Mouse (Mus musculus) midbrain, embryonic 15.5 days (tissue): Measurements from ENCODE around the gene Myh14. TPM values are rescaled to one million over a fixed set of nuclear protein-coding genes. Genes with fewer than 3 reads are reported as not detected.

Experiments
- ATAC-seq: fragments of 200-750 bp; cut with Nextera tagmentation; replicated peaks from 2 replicates; pipeline ENCODE4 v1.8.0; 2017; ENCODE audit warnings: moderate TSS enrichment
- H3K27ac ChIP-seq: fragments of 300-500 bp; sonication (generic); 2 replicates; pipeline ENCODE4 v1.5.1; 2015; ENCODE audit warnings: mild to moderate bottlenecking, inconsistent platforms
- H3K27me3 ChIP-seq: fragments of 300-500 bp; sonication (generic); replicated peaks from 2 replicates; pipeline ENCODE4 v1.6.1; 2015; ENCODE audit warnings: inconsistent platforms
- H3K36me3 ChIP-seq: fragments of 300-500 bp; sonication (generic); replicated peaks from 2 replicates; pipeline ENCODE4 v1.6.1; 2015; ENCODE audit warnings: inconsistent platforms
- H3K4me1 ChIP-seq: fragments of 300-500 bp; sonication (generic); 2 replicates; pipeline ENCODE4 v1.6.1; 2015; ENCODE audit warnings: inconsistent platforms
- H3K4me2 ChIP-seq: fragments of 300-500 bp; sonication (generic); 2 replicates; pipeline ENCODE4 v1.6.1; 2015; ENCODE audit warnings: inconsistent platforms, mild to moderate bottlenecking, moderate library complexity
- H3K4me3 ChIP-seq: fragments of 300-500 bp; sonication (generic); 2 replicates; pipeline ENCODE4 v1.5.1; 2015; ENCODE audit warnings: mild to moderate bottlenecking, inconsistent platforms
- H3K9ac ChIP-seq: fragments of 300-500 bp; sonication (generic); 2 replicates; pipeline ENCODE4 v1.6.1; 2015; ENCODE audit warnings: mild to moderate bottlenecking, inconsistent platforms
- H3K9me3 ChIP-seq: fragments of 300-500 bp; sonication (generic); 2 replicates; pipeline ENCODE4 v1.6.1; 2016; ENCODE audit warnings: inconsistent platforms
- WGBS: fragments of 180-500 bp; shearing (Covaris S2); methylation state at CpG from one replicate; pipeline ENCODE4 v1.1.7; 2015; ENCODE audit warnings: mixed read lengths; 5-methylcytosine and 5-hydroxymethylcytosine counted together
- polyA plus RNA-seq: library from polyadenylated mRNA; unstranded; fragments of >200 nt; fragmentation: Nextera tagmentation; extraction: Ambion mirVana; gene quantifications from 2 replicates; pipeline ENCODE4 v1.2.1, GENCODE M21; 2015

The Myh14 gene
- polyA plus RNA-seq, 1 experiment from 2014 or later: 2.9 TPM

DNA sequence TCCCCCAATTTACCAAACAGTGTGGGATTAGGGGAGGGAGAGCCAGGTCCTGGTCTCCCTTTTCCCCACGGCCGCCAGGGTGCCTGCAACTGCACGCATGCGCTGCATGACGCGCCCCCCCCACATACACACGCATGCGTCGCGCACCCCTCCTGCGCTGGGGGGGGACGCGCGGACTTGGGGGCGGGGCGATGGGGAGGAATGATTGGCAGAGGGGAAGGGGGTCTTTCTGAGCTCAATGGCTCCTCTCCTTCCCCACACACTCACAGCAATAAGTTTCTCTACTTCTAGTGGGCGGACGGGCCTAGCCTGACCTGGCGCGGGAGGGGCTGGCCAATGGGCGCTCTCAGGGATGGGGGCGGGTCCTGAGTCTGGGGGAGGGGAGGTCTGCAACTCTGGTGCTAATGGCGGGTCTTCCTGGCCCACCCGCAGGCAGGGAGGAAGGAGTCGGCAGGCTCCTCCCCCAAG is 66.5 kb downstream of the Myh14 start:
- WGBS: 2% methylated on average over 24 of the region's 25 CpGs
- ATAC-seq: peak; percentile 46
- Histone ChIP-seq H3K9ac (no peak overlapping the region; the same call in 1 of the 2 replicates), H3K27me3 (peaks cover 32% of the 10 kb centered on the region), H3K4me3 (peak overlapping the region; percentile 31), H3K4me2 (peak overlapping the region; percentile 51), H3K4me1 (peaks cover 23% of the 10 kb centered on the region), H3K27ac (no peak overlapping the region), H3K36me3 (no peaks in the 10 kb centered on the region), H3K9me3 (no peaks in the 10 kb centered on the region)

DNA sequence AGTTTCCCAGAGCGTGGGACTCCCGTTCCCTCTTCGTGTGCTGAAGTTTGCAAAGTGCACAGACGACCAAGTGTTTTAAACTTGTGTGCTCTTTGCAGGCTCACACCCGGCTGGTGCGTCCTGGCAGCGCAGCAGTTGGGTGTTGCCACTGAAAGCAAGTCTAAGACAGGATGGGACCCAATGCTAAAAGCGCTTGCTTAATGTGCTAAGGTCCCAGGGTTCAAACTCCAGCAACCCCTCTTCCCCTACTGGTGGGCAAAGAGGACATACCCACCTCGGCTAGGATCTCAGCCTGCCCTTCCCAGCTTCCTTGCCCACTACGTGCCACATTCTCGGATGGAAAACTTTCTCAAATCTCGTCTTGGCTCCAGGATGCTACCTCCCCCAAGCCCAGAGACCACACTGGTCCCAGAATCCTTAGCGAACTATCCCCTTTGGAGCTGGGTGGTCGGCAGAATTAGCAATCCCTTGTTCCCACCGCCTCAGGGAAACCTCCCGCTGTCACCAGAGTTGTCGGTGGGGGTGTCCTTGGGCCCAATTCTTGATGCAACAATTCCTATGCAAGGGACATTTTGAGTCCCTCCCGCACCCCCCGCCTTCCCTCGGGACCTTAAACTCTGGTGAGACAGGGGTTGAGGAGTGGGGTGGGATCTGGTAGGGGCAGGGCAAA is 67.3 kb downstream of the Myh14 start:
- peaks cover 23% of the 10 kb centered on the region for H3K4me1 ChIP-seq
- H3K27ac ChIP-seq: no peak overlapping the region
- 0 out of 2 replicates have a peak overlapping the region, but pooled peaks have one; percentile 51 for H3K4me2 ChIP-seq
- H3K27me3 ChIP-seq: peaks cover 32% of the 10 kb centered on the region
- 3% methylated on average over 20 of the region's 20 CpGs for WGBS
- H3K36me3 ChIP-seq: no peaks in the 10 kb centered on the region
- no peak for ATAC-seq
- H3K4me3 ChIP-seq: no peak overlapping the region
- no peaks in the 10 kb centered on the region for H3K9me3 ChIP-seq
- no peak overlapping the region for H3K9ac ChIP-seq

DNA sequence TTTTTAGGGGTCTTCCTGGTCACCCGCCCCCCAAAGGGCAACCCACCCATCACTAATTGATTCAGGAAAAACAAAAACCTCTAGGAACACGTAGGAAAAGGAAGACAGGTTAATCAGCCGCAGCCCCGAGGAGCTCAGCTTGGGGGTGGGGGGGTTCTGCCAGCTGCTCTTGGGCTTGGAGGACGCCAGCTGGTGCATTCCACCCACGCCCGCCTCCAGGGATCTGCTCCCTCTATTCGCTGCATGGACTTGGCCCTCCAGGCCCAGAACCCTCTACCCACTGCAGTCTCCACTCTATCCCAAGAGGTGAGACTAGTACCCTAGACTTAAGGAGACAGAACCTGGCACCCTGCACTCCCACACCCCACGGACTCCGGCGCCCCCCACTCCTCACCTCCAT is 68.2 kb downstream of the Myh14 start:
- no peak for ATAC-seq
- WGBS: 11% methylated on average over 11 of the region's 11 CpGs
- H3K27ac ChIP-seq: no peak overlapping the region
- H3K36me3 ChIP-seq: no peaks in the 10 kb centered on the region
- H3K9me3 ChIP-seq: no peaks in the 10 kb centered on the region
- H3K4me3 ChIP-seq: no peak overlapping the region
- no peak overlapping the region for H3K9ac ChIP-seq
- H3K4me1 ChIP-seq: peaks cover 23% of the 10 kb centered on the region
- H3K27me3 ChIP-seq: peaks cover 32% of the 10 kb centered on the region
- H3K4me2 ChIP-seq: no peak overlapping the region

DNA sequence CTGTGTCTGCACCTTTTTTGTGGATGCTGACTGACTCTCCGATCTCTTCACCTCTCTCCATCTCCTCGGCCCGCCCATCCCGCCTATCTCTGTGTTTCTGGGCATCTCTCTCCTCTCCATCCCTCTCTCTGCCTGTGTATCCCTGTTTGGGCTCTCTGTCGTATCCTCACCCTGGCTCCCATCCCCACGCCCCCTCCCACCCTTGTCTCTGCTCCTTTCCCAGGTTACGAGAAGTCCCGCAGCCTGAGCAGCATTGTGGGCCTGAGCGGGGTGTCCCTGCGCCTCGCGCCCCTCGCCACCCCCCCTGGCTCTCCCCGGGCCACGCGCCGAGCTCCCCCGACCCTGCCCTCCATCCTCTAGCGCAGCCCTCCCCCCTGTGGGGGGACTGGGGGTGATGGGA is 69.0 kb downstream of the Myh14 start:
- Histone ChIP-seq H3K9me3 (no peaks in the 10 kb centered on the region), H3K4me2 (no peak overlapping the region), H3K4me1 (peaks cover 23% of the 10 kb centered on the region), H3K27ac (no peak overlapping the region), H3K27me3 (peaks cover 31% of the 10 kb centered on the region), H3K9ac (no peak overlapping the region), H3K4me3 (no peak overlapping the region), H3K36me3 (no peaks in the 10 kb centered on the region)
- no peak for ATAC-seq
- WGBS: 14% methylated on average over 19 of the region's 19 CpGs

DNA sequence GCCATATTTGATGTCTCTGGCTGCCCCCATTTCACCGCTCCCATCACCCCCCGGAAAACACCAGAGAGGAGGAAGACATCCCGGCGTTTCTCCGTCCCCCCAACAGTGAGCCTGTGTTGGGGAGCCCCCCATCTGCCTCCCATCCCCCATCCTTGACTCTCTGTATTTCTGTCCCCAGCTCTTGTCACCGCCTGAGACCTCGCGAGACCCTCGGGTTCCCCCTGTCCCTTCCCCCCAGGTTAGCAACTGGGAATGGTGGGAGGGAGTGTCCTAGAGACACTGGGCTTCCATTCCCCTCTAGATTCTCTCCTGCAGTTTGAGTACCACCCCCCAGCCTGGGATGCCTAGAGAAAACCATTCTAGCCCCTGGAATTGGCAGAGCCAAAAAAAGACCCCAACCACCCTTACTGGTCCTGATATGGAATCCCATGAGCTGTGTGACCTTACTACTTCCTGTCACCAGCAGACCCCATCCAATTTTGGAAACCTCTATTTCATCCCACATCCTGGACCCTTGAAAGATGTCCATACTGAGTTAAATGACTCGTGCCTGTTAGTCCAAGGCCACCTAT is 69.9 kb downstream of the Myh14 start:
- Histone ChIP-seq H3K27me3 (peaks cover 22% of the 10 kb centered on the region), H3K36me3 (no peaks in the 10 kb centered on the region; the same call in 1 of the 2 replicates), H3K27ac (no peak overlapping the region), H3K9me3 (no peaks in the 10 kb centered on the region), H3K4me3 (no peak overlapping the region), H3K4me1 (peaks cover 23% of the 10 kb centered on the region), H3K9ac (no peak overlapping the region), H3K4me2 (no peak overlapping the region)
- WGBS: 83% methylated on average over 10 of the region's 10 CpGs
- no peak for ATAC-seq

DNA sequence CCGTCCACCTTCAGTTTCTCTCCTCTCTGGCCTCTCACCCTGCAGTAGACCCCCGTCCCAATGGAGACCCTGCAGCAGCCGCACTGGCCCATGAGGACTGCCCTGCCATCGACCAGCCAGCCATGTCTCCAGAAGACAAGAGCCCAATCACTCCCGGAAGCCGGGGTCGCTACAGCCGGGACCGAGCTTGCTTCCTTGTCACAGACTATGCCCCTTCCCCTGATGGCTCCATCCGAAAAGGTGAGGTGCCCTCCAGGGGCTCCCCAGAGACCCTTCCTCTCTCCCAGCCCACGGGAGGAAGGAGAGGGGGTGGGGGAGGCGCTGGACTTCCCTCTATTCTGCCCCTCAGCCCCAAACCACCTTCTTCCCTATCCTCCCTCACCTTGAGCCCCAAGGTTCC is 72.3 kb downstream of the Myh14 start:
- no peak overlapping the region for H3K9ac ChIP-seq
- no peak for ATAC-seq

DNA sequence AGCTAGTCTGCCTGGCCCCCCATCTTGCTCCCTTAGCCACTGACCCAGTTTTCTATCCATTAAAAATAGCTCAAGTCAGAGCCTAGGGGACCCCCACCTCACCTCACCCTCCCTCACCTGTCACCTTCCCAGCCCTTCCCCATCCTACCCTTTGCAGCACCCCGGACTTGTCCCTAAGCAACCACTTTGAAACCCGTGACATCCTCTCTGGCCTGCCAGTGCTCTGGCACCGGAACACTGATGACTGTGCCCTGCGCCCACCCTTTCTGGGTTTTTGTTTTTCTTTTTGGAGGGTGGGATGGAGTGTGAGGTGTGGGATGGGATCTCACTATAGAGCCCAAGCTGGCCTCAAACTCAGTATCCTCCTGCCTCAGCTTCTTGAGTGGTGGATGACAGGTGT is 73.0 kb downstream of the Myh14 start:
- Histone ChIP-seq H3K36me3 (peaks cover 5% of the 10 kb centered on the region; the same call in 1 of the 2 replicates), H3K27me3 (peaks cover 9% of the 10 kb centered on the region), H3K9ac (no peak overlapping the region), H3K4me2 (no peak overlapping the region), H3K27ac (no peak overlapping the region), H3K4me1 (peaks cover 28% of the 10 kb centered on the region), H3K4me3 (no peak overlapping the region), H3K9me3 (no peaks in the 10 kb centered on the region)
- ATAC-seq: no peak
- 92% methylated on average over 4 of the region's 4 CpGs for WGBS

More for the DNA sequence above, 72.3 kb downstream of the Myh14 start:
- Histone ChIP-seq H3K4me2 (no peak overlapping the region), H3K9me3 (no peaks in the 10 kb centered on the region), H3K4me1 (peaks cover 24% of the 10 kb centered on the region), H3K27ac (no peak overlapping the region), H3K4me3 (no peak overlapping the region), H3K36me3 (peaks cover 5% of the 10 kb centered on the region; the same call in 1 of the 2 replicates), H3K27me3 (peaks cover 9% of the 10 kb centered on the region)
- 83% methylated on average over 12 of the region's 12 CpGs for WGBS

DNA sequence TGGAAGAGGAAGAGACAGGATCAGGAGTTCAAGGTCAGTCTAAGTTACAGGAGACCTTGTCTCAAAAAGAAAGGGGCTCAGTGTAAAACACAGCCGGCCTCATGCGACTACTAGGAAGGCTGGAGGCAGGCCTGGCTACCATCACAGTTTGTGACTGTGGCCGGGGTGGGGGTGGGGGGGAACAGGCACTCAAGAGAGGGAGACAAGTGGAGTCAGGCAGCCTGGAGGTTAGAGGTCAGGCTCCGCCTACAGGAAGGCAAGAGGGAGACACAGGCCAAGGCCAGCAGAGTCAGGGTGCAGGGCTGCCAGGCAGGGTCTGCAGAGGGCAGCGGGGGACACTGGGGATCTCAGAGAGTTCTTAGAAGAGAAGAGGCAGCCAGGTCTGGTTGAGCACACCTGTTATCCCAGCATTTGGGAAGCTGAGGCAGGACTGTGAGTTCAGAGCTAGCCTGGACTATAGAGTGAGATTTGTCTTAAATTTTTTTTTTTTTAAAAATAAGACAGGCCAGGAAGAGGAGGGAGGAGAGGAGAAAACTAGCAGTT is 73.6 kb downstream of the Myh14 start:
- no peak overlapping the region for H3K27ac ChIP-seq
- no peak overlapping the region for H3K9ac ChIP-seq
- WGBS: 75% methylated on average over 5 of the region's 5 CpGs
- H3K36me3 ChIP-seq: peaks cover 5% of the 10 kb centered on the region; the same call in 1 of the 2 replicates
- no peak for ATAC-seq
- H3K4me1 ChIP-seq: peaks cover 31% of the 10 kb centered on the region
- H3K27me3 ChIP-seq: peaks cover 15% of the 10 kb centered on the region
- no peaks in the 10 kb centered on the region for H3K9me3 ChIP-seq
- H3K4me3 ChIP-seq: no peak overlapping the region
- H3K4me2 ChIP-seq: no peak overlapping the region

DNA sequence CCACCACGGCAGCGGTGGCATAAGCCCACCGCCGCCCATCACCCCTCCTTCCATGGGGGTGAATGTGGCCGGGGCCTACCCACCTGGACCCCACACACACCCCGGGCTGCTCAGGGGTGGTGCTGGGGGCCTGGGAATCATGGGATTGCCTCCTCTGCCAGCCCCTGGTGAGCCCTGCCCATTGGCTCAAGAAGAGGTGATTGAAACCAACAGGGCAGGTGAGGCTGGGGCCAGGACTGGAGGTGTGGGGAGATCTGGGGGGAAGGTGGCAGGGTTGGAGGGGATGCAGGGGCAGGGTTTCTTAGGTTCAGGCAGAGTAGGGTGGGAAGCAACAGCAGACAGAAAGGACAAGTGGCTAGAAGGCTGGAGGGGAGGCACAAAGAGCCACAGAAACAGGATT is 74.6 kb downstream of the Myh14 start:
- Histone ChIP-seq H3K4me3 (no peak overlapping the region), H3K27ac (no peak overlapping the region), H3K9me3 (no peaks in the 10 kb centered on the region), H3K4me2 (no peak overlapping the region), H3K4me1 (peaks cover 37% of the 10 kb centered on the region), H3K27me3 (peaks cover 18% of the 10 kb centered on the region), H3K36me3 (peaks cover 5% of the 10 kb centered on the region; the same call in 1 of the 2 replicates), H3K9ac (no peak overlapping the region)
- no peak for ATAC-seq
- 90% methylated on average over 6 of the region's 6 CpGs for WGBS

DNA sequence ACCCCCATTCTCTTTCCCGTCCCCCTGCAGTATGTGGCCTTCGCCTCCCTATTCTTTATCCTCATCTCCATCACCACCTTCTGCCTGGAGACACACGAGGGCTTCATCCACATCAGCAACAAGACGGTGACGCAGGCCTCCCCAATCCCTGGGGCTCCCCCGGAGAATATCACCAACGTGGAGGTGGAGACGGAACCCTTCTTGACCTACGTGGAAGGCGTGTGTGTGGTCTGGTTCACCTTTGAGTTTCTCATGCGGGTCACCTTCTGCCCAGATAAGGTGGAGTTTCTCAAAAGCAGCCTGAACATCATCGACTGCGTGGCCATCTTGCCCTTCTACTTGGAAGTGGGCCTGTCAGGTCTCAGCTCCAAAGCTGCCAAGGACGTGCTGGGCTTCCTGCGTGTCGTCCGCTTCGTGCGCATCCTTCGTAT is 75.5 kb downstream of the Myh14 start:
- no peak overlapping the region for H3K27ac ChIP-seq

DNA sequence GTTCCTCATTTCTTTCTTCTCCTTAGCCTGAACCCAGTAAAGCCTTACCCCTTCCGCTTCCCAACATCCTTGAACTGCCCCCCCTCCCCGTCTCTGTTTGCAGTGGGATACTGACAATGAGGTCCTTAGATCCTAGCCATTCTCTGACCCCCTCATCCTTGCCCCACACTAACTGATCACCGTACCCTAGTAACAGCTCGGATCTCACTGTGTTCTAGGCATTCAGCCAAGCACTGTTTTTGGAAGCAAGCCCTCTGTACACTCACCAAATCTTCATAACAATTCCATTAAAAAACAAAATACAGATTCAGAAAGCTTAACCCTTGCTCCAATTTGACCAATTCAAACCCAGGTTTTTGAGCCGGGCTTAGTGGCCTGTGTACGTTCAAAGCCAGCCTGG is 76.4 kb downstream of the Myh14 start:
- peak overlapping the region; percentile 82 for H3K27ac ChIP-seq
- H3K4me1 ChIP-seq: peaks cover 51% of the 10 kb centered on the region
- peaks cover 13% of the 10 kb centered on the region for H3K27me3 ChIP-seq
- H3K4me2 ChIP-seq: peak overlapping the region; percentile 97
- peak overlapping the region; percentile 75 for H3K4me3 ChIP-seq
- WGBS: 49% methylated on average over 6 of the region's 6 CpGs
- H3K9me3 ChIP-seq: no peaks in the 10 kb centered on the region
- H3K36me3 ChIP-seq: peaks cover 5% of the 10 kb centered on the region; the same call in 1 of the 2 replicates
- peak overlapping the region; percentile 37 for H3K9ac ChIP-seq
- ATAC-seq: no peak

More for the DNA sequence above, 75.5 kb downstream of the Myh14 start:
- H3K9ac ChIP-seq: no peak overlapping the region
- no peak for ATAC-seq
- WGBS: 94% methylated on average over 20 of the region's 20 CpGs
- H3K4me2 ChIP-seq: no peak overlapping the region
- H3K36me3 ChIP-seq: peaks cover 5% of the 10 kb centered on the region; the same call in 1 of the 2 replicates
- no peak overlapping the region for H3K4me3 ChIP-seq
- peaks cover 42% of the 10 kb centered on the region for H3K4me1 ChIP-seq
- no peaks in the 10 kb centered on the region for H3K9me3 ChIP-seq
- H3K27me3 ChIP-seq: peaks cover 13% of the 10 kb centered on the region

DNA sequence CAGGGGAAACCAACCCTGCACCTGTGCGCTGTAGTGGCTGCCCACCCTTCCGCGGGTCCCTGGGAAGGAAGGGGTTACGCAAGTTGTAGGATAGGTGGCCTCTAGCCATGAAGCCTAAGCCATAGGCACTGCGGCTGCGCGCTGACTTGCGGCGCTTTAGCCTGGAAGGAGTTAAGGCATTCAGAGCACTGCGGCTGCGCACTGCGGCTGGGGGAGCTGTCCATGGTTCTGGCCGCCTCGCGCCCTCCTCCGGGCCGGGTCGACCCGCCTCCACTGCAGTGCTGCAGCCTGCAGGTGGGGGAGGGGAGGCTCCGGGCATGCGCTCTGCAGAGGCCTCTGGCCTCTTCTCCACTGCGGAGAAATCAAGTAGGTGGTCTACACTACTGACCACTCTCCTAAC is 76.9 kb downstream of the Myh14 start:
- H3K9ac ChIP-seq: peak overlapping the region; percentile 37
- ATAC-seq: peak; percentile 64
- peaks cover 5% of the 10 kb centered on the region; the same call in 1 of the 2 replicates for H3K36me3 ChIP-seq
- peak overlapping the region; percentile 75 for H3K4me3 ChIP-seq
- H3K4me2 ChIP-seq: peak overlapping the region; percentile 97
- peaks cover 55% of the 10 kb centered on the region for H3K4me1 ChIP-seq
- peak overlapping the region; percentile 82 for H3K27ac ChIP-seq
- H3K9me3 ChIP-seq: no peaks in the 10 kb centered on the region
- peaks cover 13% of the 10 kb centered on the region for H3K27me3 ChIP-seq
- WGBS: under 1% methylated on average over 22 of the region's 22 CpGs
